Mouse (Mus musculus) testis, adult 2 months (tissue): ENCODE data around the gene Zfp352.

Source experiments
- CTCF ChIP-seq: fragments of 200-500 bp; IDR thresholded peaks from 2 replicates; pipeline ENCODE4 v1.5.1; 2012; ENCODE audit warnings: low read depth, mild to moderate bottlenecking, inconsistent platforms, low read length, moderate library complexity; ENCODE audit not compliant: control insufficient read depth, insufficient read depth, insufficient replicate concordance
- POLR2A ChIP-seq: fragments of 200-500 bp; IDR thresholded peaks from 2 replicates; pipeline ENCODE4 v1.6.1; 2012; ENCODE audit warnings: low read depth, mild to moderate bottlenecking, inconsistent platforms, low read length, moderate library complexity; ENCODE audit not compliant: control insufficient read depth

GRCm38 (mm10) chr4:90212076-90212475 lies 6.5 kb upstream of the Zfp352 start:
- TF ChIP-seq CTCF = no peak
- TF ChIP-seq POLR2A = no peak
